Mouse (Mus musculus) urinary bladder, adult 2 months (tissue): ENCODE results near the gene Samd5. TPM values are rescaled to one million over a fixed set of nuclear protein-coding genes. Genes with fewer than 3 reads are reported as not detected.

Experiments used
- DNase-seq: peaks from one replicate; pipeline ENCODE4 v3.0.0; 2022; ENCODE audit warnings: low spot score
- polyA plus RNA-seq: library from polyadenylated mRNA; depleted of rRNA; stranded (reverse); fragments of >200 nt; gene quantifications from 2 replicates; pipeline ENCODE4 v1.2.3, GENCODE M21; 2012; rRNA removed

The Samd5 gene
- polyA plus RNA-seq, 1 experiment = 2.2 TPM

- peak; percentile 44 for DNase-seq
Observed at GRCm38 (mm10) chr10:9575605-9576004, 99.4 kb downstream of the Samd5 start.

- no peak for DNase-seq
Observed at GRCm38 (mm10) chr10:9574135-9574534, 100.9 kb downstream of the Samd5 start.

Other genes with a start within 250 kb of the Samd5 start
- 16.8 and 20.8 TPM in 2 replicates for gene Stxbp5, start 225.9 kb upstream of the Samd5 start, polyA plus RNA-seq